Mouse (Mus musculus) bone marrow, adult 2 months (tissue): ENCODE measurements around the gene Pold1. TPM values are rescaled to one million over a fixed set of nuclear protein-coding genes. Genes with fewer than 3 reads are reported as not detected.

Experiments
- H3K27ac ChIP-seq: fragments of 200-500 bp; 2 replicates; pipeline ENCODE4 v1.5.1; 2012; ENCODE audit warnings: low read depth, mild to moderate bottlenecking, control low read depth, inconsistent platforms, low read length; ENCODE audit not compliant: control insufficient read depth, poor library complexity, insufficient read depth
- H3K4me1 ChIP-seq: fragments of 200-500 bp; 2 replicates; pipeline ENCODE4 v1.6.1; 2011; ENCODE audit warnings: low read length; ENCODE audit not compliant: control insufficient read depth, insufficient read depth
- H3K4me3 ChIP-seq: fragments of 200-500 bp; replicated peaks from 2 replicates; pipeline ENCODE3; 2011; ENCODE audit warnings: mild to moderate bottlenecking, low read depth, low read length, control low read depth; ENCODE audit not compliant: control insufficient read depth
- CTCF ChIP-seq: fragments of 200-500 bp; IDR thresholded peaks from 2 replicates; pipeline ENCODE4 v1.5.1; 2011; ENCODE audit warnings: low read length, control low read depth; ENCODE audit not compliant: control insufficient read depth, insufficient read depth
- POLR2A ChIP-seq: fragments of 200-500 bp; IDR thresholded peaks from 2 replicates; pipeline ENCODE4 v1.6.1; 2011; ENCODE audit warnings: low read depth, mild to moderate bottlenecking, control low read depth, low read length, borderline replicate concordance; ENCODE audit not compliant: control insufficient read depth
- WGBS: fragments of 180-500 bp; shearing (Covaris S2); methylation state at CpG from one replicate; pipeline ENCODE4 v1.1.7; 2018; 5-methylcytosine and 5-hydroxymethylcytosine counted together
- polyA plus RNA-seq: library from polyadenylated mRNA; stranded (reverse); fragments of >200 nt; gene quantifications from 2 replicates; pipeline ENCODE4 v1.2.4, GENCODE M21; 2011; ENCODE audit warnings: low replicate concordance; ENCODE audit not compliant: missing spikeins, insufficient read depth, insufficient read length

The Pold1 gene
- polyA plus RNA-seq, 1 experiment = 216 TPM

GRCm38 (mm10) chr7:44572213-44572701 lies 23.6 kb upstream of the Pold1 start, which contains the start of gene Napsa:
Gene Napsa, plus strand, starts transcription at chr7:44572380.
- Histone ChIP-seq H3K4me1 (peaks cover 8% of the 10 kb centered on the region), H3K27ac (peak within 1 kb of the TSS; percentile 92), H3K4me3 (peak within 1 kb of the TSS; percentile 64)
- WGBS = under 1% methylated on average over 7 of the region's 7 CpGs
- no peak for TF ChIP-seq CTCF
- peak; percentile 91 for TF ChIP-seq POLR2A

DNA sequence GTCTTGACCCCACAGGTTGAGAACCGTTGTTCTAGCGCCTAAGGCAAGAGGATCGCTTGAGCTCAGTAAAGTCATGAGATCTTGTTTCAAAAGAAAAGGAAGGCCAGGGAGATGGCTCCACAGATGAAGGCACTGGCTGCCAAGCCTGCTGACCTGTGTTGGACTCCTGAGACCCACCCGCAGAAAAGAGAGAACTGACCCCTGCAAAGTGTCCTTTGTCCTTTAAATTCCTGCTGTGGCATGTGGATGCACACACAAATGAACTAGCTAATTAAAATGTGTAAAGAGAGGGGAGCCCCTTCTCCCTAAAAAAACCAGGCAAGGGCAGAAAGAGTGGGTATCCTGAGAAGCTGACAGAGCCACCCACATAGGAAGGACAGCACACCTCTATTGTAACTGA lies 23.2 kb upstream of the Pold1 start:
- peak overlapping the region; percentile 92 for H3K27ac ChIP-seq
- H3K4me3 ChIP-seq = no peak overlapping the region
- 56% methylated on average over 4 of the region's 4 CpGs for WGBS
- H3K4me1 ChIP-seq = peaks cover 8% of the 10 kb centered on the region
- no peak for TF ChIP-seq CTCF
- no peak for TF ChIP-seq POLR2A

DNA sequence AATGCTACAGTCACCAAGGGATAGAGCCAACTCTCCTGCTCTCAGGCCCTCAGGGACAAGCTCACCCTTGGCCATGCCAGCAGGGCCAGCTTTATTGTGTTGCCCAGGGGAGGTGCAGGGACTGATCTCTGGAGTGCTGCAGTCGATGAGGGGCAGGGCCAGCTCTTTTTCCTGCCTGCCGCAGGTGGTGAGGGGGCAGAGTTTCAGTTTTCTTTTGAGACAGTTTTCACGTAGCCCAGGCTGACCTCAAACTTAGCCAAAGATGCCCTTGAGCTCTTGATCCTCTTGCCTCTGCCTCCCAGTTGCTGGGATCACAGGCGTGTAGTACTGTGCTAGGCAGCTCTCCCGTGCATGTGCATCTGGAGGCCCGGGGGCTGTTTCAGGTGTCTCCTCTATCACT lies 22.3 kb upstream of the Pold1 start:
- 48% methylated on average over 6 of the region's 6 CpGs for WGBS
- peaks cover 8% of the 10 kb centered on the region for H3K4me1 ChIP-seq
- TF ChIP-seq CTCF (no peak), POLR2A (no peak)
- H3K27ac ChIP-seq = peak overlapping the region; percentile 92
- no peak overlapping the region for H3K4me3 ChIP-seq

- H3K27ac ChIP-seq = no peak overlapping the region
- no peak overlapping the region for H3K4me3 ChIP-seq
- 78% methylated on average over 9 of the region's 9 CpGs for WGBS
- TF ChIP-seq CTCF = no peak
- no peak for TF ChIP-seq POLR2A
- H3K4me1 ChIP-seq = peaks cover 8% of the 10 kb centered on the region
Observed at GRCm38 (mm10) chr7:44568803-44569202, 20.2 kb upstream of the Pold1 start.

DNA sequence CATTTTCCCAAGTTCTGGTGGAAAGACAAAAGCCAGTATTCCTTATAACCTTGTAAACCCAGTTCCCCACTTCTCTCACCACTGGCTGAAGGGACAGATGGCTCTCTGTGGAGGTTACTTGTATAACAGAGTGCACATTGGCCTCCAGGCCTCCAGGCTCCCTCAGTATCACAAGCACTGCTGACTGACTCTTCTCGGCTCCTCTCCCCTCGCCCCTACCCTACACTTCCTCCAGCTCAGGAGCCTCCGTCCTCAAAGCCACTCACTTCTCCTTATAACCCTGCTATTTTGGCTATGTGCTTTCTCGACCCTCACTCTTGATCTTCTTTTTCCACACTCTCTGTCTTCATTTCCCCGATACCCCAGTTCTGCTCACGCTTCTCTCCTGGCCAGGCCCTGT lies 16.8 kb upstream of the Pold1 start:
- no peak for TF ChIP-seq POLR2A
- H3K4me3 ChIP-seq = no peak overlapping the region
- H3K4me1 ChIP-seq = peaks cover 2% of the 10 kb centered on the region; the same call in 1 of the 2 replicates
- WGBS = 35% methylated on average over 6 of the region's 6 CpGs
- H3K27ac ChIP-seq = no peak overlapping the region

DNA sequence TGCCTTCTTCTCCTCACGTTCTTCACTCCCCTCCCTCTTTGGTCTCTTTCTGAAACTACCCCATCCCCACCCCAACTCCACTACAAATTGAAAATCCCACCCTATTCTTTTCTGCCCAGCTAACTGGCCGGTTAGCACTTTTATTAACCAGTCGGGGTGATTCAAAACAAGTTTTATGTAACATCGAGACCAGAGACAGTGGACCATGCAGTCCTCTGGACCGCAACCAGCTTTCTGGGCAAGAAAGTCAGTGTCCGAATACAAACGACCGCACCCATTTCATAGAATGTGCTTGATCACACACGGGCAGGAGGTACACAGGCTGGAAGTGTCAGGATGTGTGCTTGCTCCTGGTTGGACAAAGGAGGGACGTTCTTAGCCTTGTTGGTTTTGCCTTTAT lies 15.8 kb upstream of the Pold1 start:
- H3K4me3 ChIP-seq = no peak overlapping the region
- WGBS = 80% methylated on average over 10 of the region's 10 CpGs
- H3K27ac ChIP-seq = no peak overlapping the region
- H3K4me1 ChIP-seq = no peaks in the 10 kb centered on the region; the same call in none of the 2 replicates
- TF ChIP-seq CTCF (no peak), POLR2A (no peak)

DNA sequence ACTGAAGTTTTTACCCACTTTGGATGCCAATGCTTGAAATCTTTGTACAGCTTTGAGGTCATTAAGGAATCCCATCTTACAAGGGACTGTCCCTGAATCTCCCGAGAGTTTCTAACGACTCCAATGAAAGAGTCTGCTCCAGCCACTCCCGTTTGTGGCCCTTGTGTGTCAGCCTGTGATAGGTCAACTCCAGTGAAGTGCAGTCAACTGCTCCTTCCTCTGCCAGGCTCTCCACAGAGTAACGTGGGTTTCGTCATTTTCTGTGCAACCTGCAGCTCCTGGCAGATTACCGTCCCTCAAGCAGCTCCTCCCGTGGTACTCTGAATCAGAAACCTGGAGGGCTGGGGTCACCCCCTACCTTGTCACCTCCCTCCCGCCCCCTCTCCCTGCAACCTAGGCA lies 14.6 kb upstream of the Pold1 start:
- H3K27ac ChIP-seq = no peak overlapping the region
- no peak overlapping the region for H3K4me3 ChIP-seq
- WGBS = 26% methylated on average over 8 of the region's 8 CpGs

GRCm38 (mm10) chr7:44560435-44561400 lies 12.1 kb upstream of the Pold1 start:
- WGBS = 57% methylated on average over 18 of the region's 18 CpGs
- Histone ChIP-seq H3K4me1 (no peaks in the 10 kb centered on the region; the same call in none of the 2 replicates), H3K27ac (no peak overlapping the region), H3K4me3 (no peak overlapping the region)
- peak; percentile 87 for TF ChIP-seq CTCF
- no peak for TF ChIP-seq POLR2A

More for the DNA sequence above, 14.6 kb upstream of the Pold1 start:
- no peaks in the 10 kb centered on the region; the same call in none of the 2 replicates for H3K4me1 ChIP-seq
- TF ChIP-seq CTCF = no peak
- no peak for TF ChIP-seq POLR2A

- TF ChIP-seq POLR2A = no peak
- WGBS = 85% methylated on average over 2 of the region's 2 CpGs
- Histone ChIP-seq H3K4me3 (no peak overlapping the region), H3K4me1 (no peaks in the 10 kb centered on the region; the same call in none of the 2 replicates), H3K27ac (no peak overlapping the region)
Observed at GRCm38 (mm10) chr7:44557629-44558028, 9.0 kb upstream of the Pold1 start.
